Mouse (Mus musculus): ENCODE data around the gene Qsox1.

Qsox1 gene

GRCm38 (mm10) chr1:155741988-155742387, 70.7 kb downstream of the Qsox1 start:
- DNase-seq: no peak

GRCm38 (mm10) chr1:155741378-155741945, 71.2 kb downstream of the Qsox1 start:
- DNase-seq: no peak

- DNase-seq: peak; percentile 43
Observed at GRCm38 (mm10) chr1:155740622-155741377, 71.9 kb downstream of the Qsox1 start.

GRCm38 (mm10) chr1:155737809-155738383, 74.8 kb downstream of the Qsox1 start:
- no peak for DNase-seq

GRCm38 (mm10) chr1:155737017-155737808, 75.5 kb downstream of the Qsox1 start:
- no peak for DNase-seq

- no peak for DNase-seq
Observed at GRCm38 (mm10) chr1:155736096-155736825, 76.4 kb downstream of the Qsox1 start.

GRCm38 (mm10) chr1:155731156-155731555, 81.5 kb downstream of the Qsox1 start:
- no peak for DNase-seq

- DNase-seq: no peak
Observed at GRCm38 (mm10) chr1:155729113-155729795, 83.4 kb downstream of the Qsox1 start.

GRCm38 (mm10) chr1:155727830-155728229, 84.9 kb downstream of the Qsox1 start:
- DNase-seq: no peak

Data from right cerebral cortex, postnatal 25 days (tissue).